Mouse (Mus musculus) macrophage (primary cell): ENCODE data around the gene Mapkapk5. TPM values are rescaled to one million over a fixed set of nuclear protein-coding genes. Genes with fewer than 3 reads are reported as not detected.

Source experiments
- H3K27ac ChIP-seq: fragments of 350-480 bp; formaldehyde crosslinking; 2 replicates; pipeline ENCODE4 v1.9.0; 2021
- H3K36me3 ChIP-seq: fragments of 350-480 bp; formaldehyde crosslinking; 2 replicates; pipeline ENCODE4 v1.9.0; 2021; ENCODE audit errors: inconsistent target
- H3K4me3 ChIP-seq: fragments of 350-480 bp; formaldehyde crosslinking; 2 replicates; pipeline ENCODE4 v1.9.0; 2021; ENCODE audit errors: inconsistent target
- H3K79me2 ChIP-seq: fragments of 350-480 bp; formaldehyde crosslinking; 2 replicates; pipeline ENCODE4 v1.9.0; 2021; ENCODE audit errors: inconsistent target
- WGBS: methylation state at CpG from one replicate; pipeline ENCODE4 v1.1.7; 2026; ENCODE audit warnings: inconsistent platforms; ENCODE audit not compliant: missing documents; 5-methylcytosine and 5-hydroxymethylcytosine counted together
- polyA plus RNA-seq: library from polyadenylated mRNA; stranded (reverse); fragments of 250-400 nt; gene quantifications from 3 replicates; pipeline ENCODE4 v1.2.4, GENCODE M21; 2018; ENCODE audit warnings: inconsistent platforms
- total RNA-seq, 78 experiments: library from RNA; depleted of rRNA; stranded (reverse); fragments of 250-400 nt; gene quantifications; 1 replicate in 9 of 78; 2 replicates in 24 of 78; 3 replicates in 43 of 78; 4 replicates in 2 of 78; pipeline ENCODE4 v1.2.4; 2018; ENCODE audit warnings: inconsistent platforms in 56 of 78

The Mapkapk5 gene
- 100 to 1,000 TPM in 21 of 26 experiments, 10 to 100 TPM in 5; 56.6 to 217 (median 135) TPM for total RNA-seq (2018; cell fraction: chromatin; rRNA removed)
- 10 to 100 TPM; 47.7 to 81.1 (median 59.5) TPM for total RNA-seq (2018; cell fraction: cytosol; rRNA removed)
- 10 to 100 TPM; 38.5 to 94.3 (median 69.0) TPM for total RNA-seq (2018; cell fraction: nucleus; rRNA removed)
- polyA plus RNA-seq = 51.6 to 103 TPM (median 67.2 TPM) in 3 replicates

GRCm38 (mm10) chr5:121545793-121546529 is at the start of gene Mapkapk5:
Gene Mapkapk5 (minus strand): TSS chr5:121545905.
- H3K27ac ChIP-seq = peak within 1 kb of the TSS; percentile 32; the same call in 1 of the 2 replicates
- H3K4me3 ChIP-seq = peak within 1 kb of the TSS; percentile 92
- peaks cover 41% of the 10 kb centered on the region for H3K79me2 ChIP-seq
- H3K36me3 ChIP-seq = no peaks in the 10 kb centered on the region
- 2% methylated on average over 55 of the region's 55 CpGs for WGBS

GRCm38 (mm10) chr5:121594714-121595313 is 49.1 kb upstream of the Mapkapk5 start:
- Histone ChIP-seq H3K27ac (peak overlapping the region; percentile 87), H3K79me2 (peaks cover 34% of the 10 kb centered on the region), H3K4me3 (no peak overlapping the region), H3K36me3 (0 out of 2 replicates have a peak, but pooled peaks cover 7% of the 10 kb centered on the region)
- 73% methylated on average over 6 of the region's 6 CpGs for WGBS

GRCm38 (mm10) chr5:121593451-121594401 is 48.0 kb upstream of the Mapkapk5 start, which contains the start of gene Aldh2:
Gene Aldh2 (minus strand): TSS chr5:121593824.
- WGBS = 2% methylated on average over 47 of the region's 47 CpGs
- Histone ChIP-seq H3K79me2 (peaks cover 45% of the 10 kb centered on the region), H3K27ac (peak within 1 kb of the TSS; percentile 87), H3K4me3 (peak within 1 kb of the TSS; percentile 69), H3K36me3 (0 out of 2 replicates have a peak, but pooled peaks cover 8% of the 10 kb centered on the region)

DNA sequence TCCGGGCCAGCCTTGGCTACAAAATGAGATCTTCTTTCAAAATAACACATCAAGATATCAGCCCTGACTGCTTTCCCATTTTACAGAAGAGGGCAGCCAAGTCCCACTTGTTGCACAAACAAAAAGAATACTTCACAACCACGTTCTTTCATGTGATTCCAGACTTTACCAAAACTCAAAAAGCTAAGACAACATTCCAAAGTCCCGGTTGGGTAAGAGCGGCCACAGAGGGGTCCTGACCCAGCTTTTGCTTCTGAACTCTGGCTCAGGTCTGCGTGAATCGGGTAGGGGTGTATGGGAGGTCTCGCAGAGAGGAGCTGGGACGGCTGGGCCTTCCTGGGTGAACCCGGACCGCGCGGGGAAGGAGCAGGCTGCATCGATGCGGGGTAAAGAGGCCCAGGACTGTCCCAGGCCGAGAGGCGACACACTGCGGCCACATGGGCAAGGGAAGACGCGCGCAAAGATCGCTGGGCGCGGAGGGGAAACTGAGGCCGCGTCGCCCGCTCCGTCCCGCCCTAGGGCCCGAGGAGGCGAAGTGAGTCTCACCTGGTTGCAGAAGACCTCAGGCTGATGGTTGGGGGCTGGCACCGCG is 47.2 kb upstream of the Mapkapk5 start:
- WGBS = 2% methylated on average over 30 of the region's 33 CpGs
- 0 out of 2 replicates have a peak, but pooled peaks cover 8% of the 10 kb centered on the region for H3K36me3 ChIP-seq
- peaks cover 53% of the 10 kb centered on the region for H3K79me2 ChIP-seq
- H3K27ac ChIP-seq = peak overlapping the region; percentile 44
- H3K4me3 ChIP-seq = peak overlapping the region; percentile 69

DNA sequence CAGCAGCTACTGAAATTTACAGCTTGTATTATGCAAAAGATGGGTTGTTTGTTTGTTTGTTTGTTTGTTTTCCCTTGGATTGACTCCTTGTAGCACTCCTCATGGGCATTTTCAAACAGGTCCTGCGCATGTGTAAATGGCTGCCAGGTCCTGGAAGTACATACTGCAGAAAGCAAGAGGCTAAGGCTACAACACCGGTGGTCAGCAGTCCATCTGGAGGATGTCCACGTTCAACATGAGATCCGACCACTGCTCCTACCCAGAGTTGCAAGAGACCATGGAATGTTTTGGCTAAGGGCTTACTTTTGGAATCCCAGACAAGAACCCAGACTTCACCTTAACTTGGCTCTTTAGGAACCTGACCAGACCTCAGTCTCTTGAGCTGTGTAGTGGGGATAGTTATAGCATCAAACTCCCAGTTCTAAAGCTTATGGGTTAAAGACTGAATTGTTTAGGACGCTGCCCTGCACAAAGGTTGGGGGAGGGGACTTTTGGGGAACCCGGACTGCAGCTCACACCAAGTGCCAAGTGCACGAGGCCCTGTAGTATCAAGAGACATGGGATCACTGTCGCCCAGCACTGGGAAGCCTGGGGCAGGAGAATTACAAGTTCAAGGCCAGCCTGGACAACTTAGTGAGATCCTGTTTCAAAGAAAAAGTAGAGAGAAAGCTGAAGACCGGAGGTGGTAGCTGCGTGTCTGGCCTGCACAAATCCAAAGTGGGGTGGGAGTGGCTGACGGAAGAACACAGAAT is 46.5 kb upstream of the Mapkapk5 start:
- WGBS = 28% methylated on average over 11 of the region's 11 CpGs
- H3K27ac ChIP-seq = peak overlapping the region; percentile 44
- H3K4me3 ChIP-seq = peak overlapping the region; percentile 69
- 0 out of 2 replicates have a peak, but pooled peaks cover 8% of the 10 kb centered on the region for H3K36me3 ChIP-seq
- H3K79me2 ChIP-seq = peaks cover 60% of the 10 kb centered on the region

GRCm38 (mm10) chr5:121591417-121592063 is 45.8 kb upstream of the Mapkapk5 start:
- Histone ChIP-seq H3K27ac (0 out of 2 replicates have a peak overlapping the region, but pooled peaks have one; percentile 44), H3K4me3 (peak overlapping the region; percentile 69; the same call in 1 of the 2 replicates), H3K36me3 (0 out of 2 replicates have a peak, but pooled peaks cover 8% of the 10 kb centered on the region), H3K79me2 (peaks cover 66% of the 10 kb centered on the region)
- 36% methylated on average over 11 of the region's 11 CpGs for WGBS

DNA sequence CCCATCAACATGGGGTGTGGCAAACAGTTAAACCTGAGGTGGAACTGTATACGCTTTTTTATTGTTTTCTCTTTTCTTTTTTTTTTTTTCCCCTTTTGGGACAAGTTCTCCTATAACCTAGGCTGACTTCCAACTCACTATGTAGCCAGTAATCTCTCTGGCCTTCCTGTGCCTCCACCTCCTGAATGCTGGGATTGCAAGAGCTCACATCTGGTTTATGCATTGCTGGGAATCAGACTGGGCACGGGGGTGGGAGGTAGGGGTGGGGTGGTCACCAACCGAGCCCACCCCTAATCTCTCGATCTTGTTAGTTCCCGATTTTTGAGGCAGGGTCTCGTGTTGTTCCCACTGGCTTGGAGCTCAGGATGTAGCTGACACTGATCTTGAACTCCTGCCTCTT is 44.2 kb upstream of the Mapkapk5 start:
- Histone ChIP-seq H3K27ac (no peak overlapping the region), H3K79me2 (peaks cover 79% of the 10 kb centered on the region), H3K4me3 (no peak overlapping the region), H3K36me3 (0 out of 2 replicates have a peak, but pooled peaks cover 8% of the 10 kb centered on the region)
- WGBS = 87% methylated on average over 5 of the region's 6 CpGs

DNA sequence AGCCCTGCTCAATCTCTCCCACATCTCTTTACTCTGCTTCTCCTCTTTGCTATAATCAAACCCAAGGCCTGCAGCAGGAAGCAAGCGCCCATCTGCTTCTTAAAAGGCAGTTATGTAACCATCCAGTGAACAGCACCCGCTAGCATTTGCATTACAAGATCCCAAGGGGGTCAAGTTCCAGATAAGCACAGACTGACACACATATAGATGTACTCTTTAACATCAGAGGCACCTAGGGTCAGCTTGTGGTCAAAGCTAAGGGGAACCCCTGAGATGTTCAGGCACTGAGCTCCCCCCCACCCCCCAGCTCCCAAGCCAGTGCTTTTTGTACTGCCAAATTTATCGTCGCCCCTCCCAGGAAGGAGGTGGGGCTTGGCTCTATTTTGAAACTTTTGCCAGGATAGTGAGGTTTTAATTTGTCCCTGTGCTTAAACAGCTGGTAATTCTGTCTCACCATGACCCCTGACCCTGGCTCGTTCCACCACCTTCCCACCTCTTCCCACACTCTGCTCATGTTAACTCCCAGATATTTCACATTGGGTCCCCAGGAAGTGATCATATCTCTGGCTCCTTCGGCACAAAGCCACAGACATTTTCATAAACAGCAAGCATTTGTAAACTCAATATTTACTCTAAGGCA is 40.8 kb upstream of the Mapkapk5 start:
- H3K27ac ChIP-seq = peak overlapping the region; percentile 78
- under 1% methylated on average over 6 of the region's 6 CpGs for WGBS
- H3K4me3 ChIP-seq = peak overlapping the region; percentile 0; the same call in 1 of the 2 replicates
- 0 out of 2 replicates have a peak, but pooled peaks cover 8% of the 10 kb centered on the region for H3K36me3 ChIP-seq
- H3K79me2 ChIP-seq = peaks cover 94% of the 10 kb centered on the region

GRCm38 (mm10) chr5:121585699-121586098 is 40.0 kb upstream of the Mapkapk5 start:
- H3K79me2 ChIP-seq = peaks cover 94% of the 10 kb centered on the region
- peaks cover 9% of the 10 kb centered on the region for H3K36me3 ChIP-seq
- 80% methylated on average over 5 of the region's 5 CpGs for WGBS
- H3K27ac ChIP-seq = peak overlapping the region; percentile 78
- H3K4me3 ChIP-seq = no peak overlapping the region

GRCm38 (mm10) chr5:121585005-121585404 is 39.3 kb upstream of the Mapkapk5 start:
- 87% methylated on average over 10 of the region's 10 CpGs for WGBS
- H3K79me2 ChIP-seq = peaks cover 94% of the 10 kb centered on the region
- peaks cover 11% of the 10 kb centered on the region for H3K36me3 ChIP-seq
- no peak overlapping the region for H3K4me3 ChIP-seq
- peak overlapping the region; percentile 78 for H3K27ac ChIP-seq

DNA sequence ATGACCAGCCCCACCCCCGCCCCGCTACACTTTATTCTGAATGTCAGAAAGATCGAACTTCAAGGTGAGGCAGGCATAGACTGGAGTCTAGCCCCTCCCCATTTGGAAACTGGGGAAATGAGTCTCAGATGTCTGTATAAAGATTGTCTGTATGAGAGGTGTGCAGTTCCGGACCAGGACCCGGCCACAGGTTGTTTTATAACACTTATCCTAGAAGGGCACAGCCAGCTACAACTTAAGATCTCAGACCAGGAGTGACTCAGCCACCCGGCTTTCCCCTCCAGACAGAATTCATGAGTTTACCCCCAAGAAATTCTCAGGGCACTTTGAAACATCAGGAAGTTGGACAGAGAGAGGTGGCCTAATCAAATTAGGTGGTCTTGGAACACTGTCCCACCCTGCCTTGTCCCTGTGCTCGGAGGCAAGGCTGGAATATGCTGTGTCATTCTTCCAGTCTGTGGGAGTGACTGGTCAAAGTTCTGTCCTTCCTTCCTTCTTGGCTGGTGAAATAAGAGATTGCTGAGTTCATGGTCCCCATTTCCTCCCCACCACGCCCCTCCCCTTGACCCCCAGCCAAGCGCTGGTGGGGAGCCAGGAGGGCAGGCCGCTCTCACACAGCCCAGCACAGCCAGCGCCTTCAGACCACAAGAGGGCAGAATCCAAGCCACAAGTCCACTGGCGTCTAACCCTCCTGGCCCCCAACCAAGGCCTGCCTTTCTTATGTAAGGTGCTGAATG is 38.2 kb upstream of the Mapkapk5 start:
- peak overlapping the region; percentile 78 for H3K27ac ChIP-seq
- H3K79me2 ChIP-seq = peaks cover 92% of the 10 kb centered on the region
- peak overlapping the region; percentile 10; the same call in 1 of the 2 replicates for H3K4me3 ChIP-seq
- peaks cover 18% of the 10 kb centered on the region for H3K36me3 ChIP-seq
- WGBS = 9% methylated on average over 10 of the region's 12 CpGs

- Histone ChIP-seq H3K36me3 (peaks cover 38% of the 10 kb centered on the region), H3K27ac (no peak overlapping the region), H3K79me2 (peaks cover 77% of the 10 kb centered on the region), H3K4me3 (no peak overlapping the region)
- 94% methylated on average over 8 of the region's 8 CpGs for WGBS
Measured at GRCm38 (mm10) chr5:121581945-121582344, 36.2 kb upstream of the Mapkapk5 start.
